Mouse (Mus musculus): ENCODE measurements around the gene Hrh1. TPM values are rescaled to one million over a fixed set of nuclear protein-coding genes. Genes with fewer than 3 reads are reported as not detected.

The Hrh1 gene
- polyA plus RNA-seq, 1 experiment from 2014 or later: 0.46 TPM

DNA sequence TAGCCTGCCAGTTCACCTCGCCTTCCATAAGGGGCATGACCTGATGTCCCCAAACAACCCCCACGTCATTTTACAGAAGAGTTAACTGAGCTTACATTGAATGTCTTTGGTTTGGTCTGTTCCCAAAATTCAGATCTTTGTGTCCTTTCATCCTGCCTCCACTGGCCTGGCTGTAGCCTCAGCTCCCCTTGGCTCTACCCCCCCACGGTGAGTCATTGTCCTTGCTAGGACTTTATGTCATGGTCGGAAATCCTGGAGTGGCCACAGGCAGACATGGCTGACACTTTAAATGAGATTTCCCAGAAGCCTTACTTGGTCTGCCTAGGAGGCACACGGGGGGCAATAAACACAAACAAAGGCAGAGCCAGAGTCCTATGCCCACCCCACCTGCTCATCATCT, 31.5 kb upstream of the Hrh1 start:
- no peak overlapping the region for H3K9ac ChIP-seq (ENCODE audit: low read depth, low read length)
- no peak overlapping the region for H3K27ac ChIP-seq (ENCODE audit: low read depth, low read length)
- no peak overlapping the region for H3K4me2 ChIP-seq (replicated peaks; ENCODE audit: low read depth)
- TF ChIP-seq CTCF (IDR thresholded peaks at IDR 0.05; ENCODE audit: low read depth): no peak
- no peaks in the 10 kb centered on the region for H3K27me3 ChIP-seq (replicated peaks; ENCODE audit: control insufficient read depth, insufficient read depth, low read length)
- no peak for ATAC-seq
- WGBS: 71% methylated on average over 5 of the region's 5 CpGs
- H3K36me3 ChIP-seq (ENCODE audit: control insufficient read depth, insufficient read depth): no peaks in the 10 kb centered on the region
- H3K4me1 ChIP-seq (replicated peaks; ENCODE audit: control insufficient read depth, insufficient read depth, low read length): no peaks in the 10 kb centered on the region
- no peak overlapping the region for H3K4me3 ChIP-seq (ENCODE audit: low read depth, low read length)
- H3K9me3 ChIP-seq (ENCODE audit: control insufficient read depth): no peaks in the 10 kb centered on the region

DNA sequence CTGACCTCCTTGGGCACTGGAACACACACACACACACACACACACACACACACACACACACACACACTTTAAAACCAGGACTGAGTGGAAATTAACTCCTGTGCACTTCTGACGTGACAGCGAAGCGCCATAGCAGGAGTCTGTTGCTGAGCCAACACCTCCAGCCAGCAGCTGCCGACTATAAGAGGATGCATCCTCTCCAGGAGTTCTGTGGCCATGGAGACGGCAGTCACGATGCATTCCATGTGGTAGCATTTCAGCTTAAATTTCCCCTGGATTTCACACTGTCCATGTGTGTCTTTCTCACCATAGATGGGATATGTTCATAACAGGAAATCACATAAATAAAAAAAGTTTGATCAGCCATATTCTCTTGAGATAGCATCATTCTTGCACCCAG, 30.1 kb upstream of the Hrh1 start:
- WGBS: 58% methylated on average over 6 of the region's 6 CpGs
- no peak overlapping the region for H3K27ac ChIP-seq (ENCODE audit: low read depth, low read length)
- no peaks in the 10 kb centered on the region for H3K27me3 ChIP-seq (replicated peaks; ENCODE audit: control insufficient read depth, insufficient read depth, low read length)
- H3K9ac ChIP-seq (ENCODE audit: low read depth, low read length): no peak overlapping the region
- no peaks in the 10 kb centered on the region for H3K4me1 ChIP-seq (replicated peaks; ENCODE audit: control insufficient read depth, insufficient read depth, low read length)
- no peaks in the 10 kb centered on the region for H3K36me3 ChIP-seq (ENCODE audit: control insufficient read depth, insufficient read depth)
- TF ChIP-seq CTCF (IDR thresholded peaks at IDR 0.05; ENCODE audit: low read depth): no peak
- no peak for ATAC-seq
- H3K9me3 ChIP-seq (ENCODE audit: control insufficient read depth): no peaks in the 10 kb centered on the region
- H3K4me3 ChIP-seq (ENCODE audit: low read depth, low read length): no peak overlapping the region
- no peak overlapping the region for H3K4me2 ChIP-seq (replicated peaks; ENCODE audit: low read depth)

DNA sequence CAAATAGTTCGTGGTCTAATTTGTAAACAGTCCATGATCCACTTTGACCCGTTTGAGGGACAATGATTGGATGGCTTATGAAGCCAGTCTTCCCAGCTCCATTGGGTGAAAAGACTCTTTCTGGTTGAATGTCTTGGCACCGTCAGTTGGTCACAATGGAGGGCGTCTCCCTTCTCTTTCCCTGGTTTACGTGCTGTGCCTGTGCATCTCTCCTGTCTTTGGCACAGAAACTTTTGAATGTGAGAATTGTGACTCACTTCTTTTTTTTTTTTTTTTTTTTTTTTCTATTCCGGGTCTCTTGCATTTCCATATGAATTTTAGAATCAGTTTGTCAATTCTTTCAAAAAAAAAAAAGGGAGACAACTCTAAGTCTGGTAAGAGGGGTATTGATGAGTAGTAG, 29.5 kb upstream of the Hrh1 start:
- Histone ChIP-seq H3K9me3 (ENCODE audit: control insufficient read depth) (no peaks in the 10 kb centered on the region), H3K4me1 (replicated peaks; ENCODE audit: control insufficient read depth, insufficient read depth, low read length) (no peaks in the 10 kb centered on the region), H3K4me2 (replicated peaks; ENCODE audit: low read depth) (no peak overlapping the region), H3K27me3 (replicated peaks; ENCODE audit: control insufficient read depth, insufficient read depth, low read length) (no peaks in the 10 kb centered on the region), H3K27ac (ENCODE audit: low read depth, low read length) (no peak overlapping the region), H3K9ac (ENCODE audit: low read depth, low read length) (no peak overlapping the region), H3K36me3 (ENCODE audit: control insufficient read depth, insufficient read depth) (no peaks in the 10 kb centered on the region), H3K4me3 (ENCODE audit: low read depth, low read length) (no peak overlapping the region)
- 83% methylated on average over 6 of the region's 6 CpGs for WGBS
- no peak for ATAC-seq
- TF ChIP-seq CTCF (IDR thresholded peaks at IDR 0.05; ENCODE audit: low read depth): no peak

DNA sequence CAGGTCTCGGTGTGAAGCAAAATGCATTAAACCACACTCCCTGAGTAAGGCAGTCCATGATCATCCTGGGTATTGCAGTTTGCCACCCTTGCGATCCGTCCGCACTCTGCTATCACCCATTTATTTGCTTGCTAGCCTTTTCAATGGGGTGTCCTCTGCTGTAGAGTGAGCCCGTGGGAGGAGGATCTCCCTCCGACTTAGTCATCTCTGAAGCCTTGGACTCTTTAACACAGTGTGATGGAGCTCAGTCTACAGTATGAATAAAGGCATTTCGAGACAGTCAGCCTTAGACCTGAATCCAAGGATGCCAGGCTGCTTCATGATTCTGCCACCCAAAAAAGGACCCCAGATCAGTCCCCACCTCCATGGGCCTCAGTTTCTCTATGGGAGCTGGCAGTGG, 25.0 kb upstream of the Hrh1 start:
- Histone ChIP-seq H3K9me3 (ENCODE audit: control insufficient read depth) (no peaks in the 10 kb centered on the region), H3K4me3 (ENCODE audit: low read depth, low read length) (no peak overlapping the region), H3K9ac (ENCODE audit: low read depth, low read length) (no peak overlapping the region), H3K27ac (ENCODE audit: low read depth, low read length) (no peak overlapping the region), H3K4me2 (replicated peaks; ENCODE audit: low read depth) (no peak overlapping the region), H3K36me3 (ENCODE audit: control insufficient read depth, insufficient read depth) (no peaks in the 10 kb centered on the region), H3K27me3 (replicated peaks; ENCODE audit: control insufficient read depth, insufficient read depth, low read length) (no peaks in the 10 kb centered on the region), H3K4me1 (replicated peaks; ENCODE audit: control insufficient read depth, insufficient read depth, low read length) (no peaks in the 10 kb centered on the region)
- WGBS: 87% methylated on average over 7 of the region's 7 CpGs
- no peak for TF ChIP-seq CTCF (IDR thresholded peaks at IDR 0.05; ENCODE audit: low read depth)
- no peak for ATAC-seq

DNA sequence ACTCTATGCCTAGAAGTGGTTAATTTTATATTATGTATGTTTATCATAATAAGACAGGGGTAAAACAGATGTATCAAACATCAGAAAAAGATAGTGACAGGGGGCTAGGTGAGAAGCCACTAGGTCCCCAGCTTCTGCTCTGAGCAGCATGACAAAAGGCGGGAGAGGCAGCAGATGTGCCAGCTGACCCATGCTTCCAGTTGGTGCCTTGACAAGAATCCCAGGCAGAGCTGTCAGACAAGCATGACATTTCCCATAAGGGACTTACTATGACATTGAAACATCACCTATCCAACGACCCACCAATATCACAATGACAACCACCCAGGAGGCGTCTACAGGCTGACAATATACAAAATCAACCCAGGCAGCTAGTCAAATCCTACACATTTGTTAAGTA, 16.9 kb upstream of the Hrh1 start:
- TF ChIP-seq CTCF (IDR thresholded peaks at IDR 0.05; ENCODE audit: low read depth): no peak
- no peak overlapping the region for H3K4me3 ChIP-seq (ENCODE audit: low read depth, low read length)
- WGBS: 78% methylated on average over 3 of the region's 3 CpGs
- ATAC-seq: no peak
- H3K9me3 ChIP-seq (ENCODE audit: control insufficient read depth): no peaks in the 10 kb centered on the region
- H3K4me1 ChIP-seq (replicated peaks; ENCODE audit: control insufficient read depth, insufficient read depth, low read length): no peaks in the 10 kb centered on the region
- no peak overlapping the region for H3K27ac ChIP-seq (ENCODE audit: low read depth, low read length)
- no peaks in the 10 kb centered on the region for H3K27me3 ChIP-seq (replicated peaks; ENCODE audit: control insufficient read depth, insufficient read depth, low read length)
- no peak overlapping the region for H3K9ac ChIP-seq (ENCODE audit: low read depth, low read length)
- H3K4me2 ChIP-seq (replicated peaks; ENCODE audit: low read depth): no peak overlapping the region
- no peaks in the 10 kb centered on the region for H3K36me3 ChIP-seq (ENCODE audit: control insufficient read depth, insufficient read depth)

DNA sequence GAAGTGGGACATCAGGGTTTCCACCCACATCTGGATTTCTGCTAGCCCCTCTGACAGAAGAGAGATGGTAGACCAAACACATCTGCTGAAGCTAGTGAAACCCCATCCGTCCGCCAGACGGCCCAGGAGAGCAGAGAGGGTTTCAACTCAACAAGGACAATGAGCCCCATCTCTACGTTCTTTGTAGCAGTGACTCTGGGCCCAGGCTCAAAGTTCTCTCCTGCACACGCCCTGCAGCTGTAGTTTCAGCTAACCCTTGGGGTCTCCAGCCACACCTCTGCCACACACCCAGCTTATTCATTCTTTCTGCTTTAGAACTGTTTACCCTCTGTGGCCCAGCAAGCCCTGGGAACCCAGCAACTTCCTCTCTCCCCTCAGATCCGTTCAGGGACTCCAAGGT, 10.4 kb upstream of the Hrh1 start:
- no peaks in the 10 kb centered on the region for H3K9me3 ChIP-seq (ENCODE audit: control insufficient read depth)
- H3K4me2 ChIP-seq (replicated peaks; ENCODE audit: low read depth): no peak overlapping the region
- no peak overlapping the region for H3K9ac ChIP-seq (ENCODE audit: low read depth, low read length)
- H3K4me3 ChIP-seq (ENCODE audit: low read depth, low read length): no peak overlapping the region
- no peaks in the 10 kb centered on the region for H3K27me3 ChIP-seq (replicated peaks; ENCODE audit: control insufficient read depth, insufficient read depth, low read length)
- 28% methylated on average over 6 of the region's 6 CpGs for WGBS
- 0 out of 2 replicates have a peak, but pooled peaks have one; percentile 53 for ATAC-seq
- no peaks in the 10 kb centered on the region; the same call in 1 of the 2 replicates for H3K4me1 ChIP-seq (replicated peaks; ENCODE audit: control insufficient read depth, insufficient read depth, low read length)
- TF ChIP-seq CTCF (IDR thresholded peaks at IDR 0.05; ENCODE audit: low read depth): peak; percentile 51
- no peaks in the 10 kb centered on the region for H3K36me3 ChIP-seq (ENCODE audit: control insufficient read depth, insufficient read depth)
- 0 out of 2 replicates have a peak overlapping the region, but pooled peaks have one; percentile 15 for H3K27ac ChIP-seq (ENCODE audit: low read depth, low read length)

DNA sequence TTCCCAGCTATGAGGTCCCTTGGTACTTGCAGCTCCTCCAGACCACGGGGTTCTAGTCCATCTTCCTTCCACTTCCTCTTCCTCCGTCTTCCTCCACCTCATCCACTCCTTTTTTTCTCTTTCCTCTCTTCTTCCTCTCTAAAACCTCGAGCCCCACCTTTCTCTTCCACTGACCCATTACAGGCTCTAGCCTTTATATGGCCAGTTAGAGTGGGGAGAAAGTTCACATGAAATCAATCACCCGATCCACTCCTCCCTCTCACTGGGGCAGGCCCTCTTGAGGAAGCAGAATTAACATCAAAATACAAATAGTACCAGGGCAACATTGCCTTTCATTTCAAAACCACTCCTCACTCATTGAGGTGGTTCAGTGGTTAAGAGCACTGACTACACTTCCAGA, 9.9 kb upstream of the Hrh1 start:
- no peaks in the 10 kb centered on the region for H3K36me3 ChIP-seq (ENCODE audit: control insufficient read depth, insufficient read depth)
- no peaks in the 10 kb centered on the region; the same call in 1 of the 2 replicates for H3K4me1 ChIP-seq (replicated peaks; ENCODE audit: control insufficient read depth, insufficient read depth, low read length)
- no peak overlapping the region for H3K4me2 ChIP-seq (replicated peaks; ENCODE audit: low read depth)
- no peak overlapping the region for H3K27ac ChIP-seq (ENCODE audit: low read depth, low read length)
- H3K9ac ChIP-seq (ENCODE audit: low read depth, low read length): no peak overlapping the region
- no peak overlapping the region for H3K4me3 ChIP-seq (ENCODE audit: low read depth, low read length)
- H3K27me3 ChIP-seq (replicated peaks; ENCODE audit: control insufficient read depth, insufficient read depth, low read length): no peaks in the 10 kb centered on the region
- TF ChIP-seq CTCF (IDR thresholded peaks at IDR 0.05; ENCODE audit: low read depth): no peak
- no peaks in the 10 kb centered on the region for H3K9me3 ChIP-seq (ENCODE audit: control insufficient read depth)
- 47% methylated on average over 4 of the region's 4 CpGs for WGBS
- ATAC-seq: 0 out of 2 replicates have a peak, but pooled peaks have one; percentile 27

All from intestine, postnatal 0 days (tissue).